Mouse (Mus musculus) erythroblast, embryonic 14.5 days (primary cell): ENCODE measurements around the gene 4833420G17Rik.

ENCODE experiments used
- GATA1 ChIP-seq: IDR thresholded peaks from 2 replicates; pipeline ENCODE4 v1.6.1; 2012; ENCODE audit warnings: low read length, inconsistent platforms, mixed read lengths
- TAL1 ChIP-seq: IDR thresholded peaks from 3 replicates; pipeline ENCODE4 v1.6.1; 2012; ENCODE audit warnings: low read length, inconsistent platforms, mixed read lengths

GRCm38 (mm10) chr13:119487880-119488580 is 25.5 kb downstream of the 4833420G17Rik start, which contains the start of the genes Tmem267 and 3110070M22Rik:
- no peak for TF ChIP-seq GATA1
- no peak for TF ChIP-seq TAL1
